Mouse (Mus musculus) hindlimb bud, embryonic 11.5 days (tissue): ENCODE data around the gene Bmp7.
A peak's percentile ranks its signal among the peaks of the same experiment; 100 is the strongest.

Experiments used
- DNase-seq: peaks from one replicate; pipeline ENCODE4 v3.0.0-alpha.2; 2012; ENCODE audit warnings: low read depth, low spot score; ENCODE audit errors: extremely low spot score

The Bmp7 gene

GRCm38 (mm10) chr2:172857048-172857447 lies 83.1 kb downstream of the Bmp7 start:
- DNase-seq = no peak

- no peak for DNase-seq
These were observed 83.6 kb downstream of the Bmp7 start for GRCm38 (mm10) chr2:172856549-172856948.

- no peak for DNase-seq
These were observed 86.0 kb downstream of the Bmp7 start for GRCm38 (mm10) chr2:172854136-172854535.

- no peak for DNase-seq
These were observed 88.3 kb downstream of the Bmp7 start for GRCm38 (mm10) chr2:172851773-172852172.

GRCm38 (mm10) chr2:172848193-172848592 lies 91.9 kb downstream of the Bmp7 start:
- DNase-seq = no peak

GRCm38 (mm10) chr2:172846311-172846575 lies 93.9 kb downstream of the Bmp7 start:
- no peak for DNase-seq

- no peak for DNase-seq
These were observed 94.4 kb downstream of the Bmp7 start for GRCm38 (mm10) chr2:172845536-172846310.

GRCm38 (mm10) chr2:172843903-172844302 lies 96.2 kb downstream of the Bmp7 start:
- DNase-seq = no peak

- DNase-seq = no peak
These were observed 97.8 kb downstream of the Bmp7 start for GRCm38 (mm10) chr2:172842306-172842705.

- no peak for DNase-seq
These were observed 99.0 kb downstream of the Bmp7 start for GRCm38 (mm10) chr2:172840905-172841750.

GRCm38 (mm10) chr2:172839317-172839980 lies 100.7 kb downstream of the Bmp7 start:
- no peak for DNase-seq

- DNase-seq = no peak
These were observed 103.6 kb downstream of the Bmp7 start for GRCm38 (mm10) chr2:172836516-172836915.

- no peak for DNase-seq
These were observed 106.9 kb downstream of the Bmp7 start for GRCm38 (mm10) chr2:172833196-172833595.

- DNase-seq = no peak
These were observed 108.4 kb downstream of the Bmp7 start for GRCm38 (mm10) chr2:172831762-172832161.

GRCm38 (mm10) chr2:172831133-172831532 lies 109.0 kb downstream of the Bmp7 start:
- DNase-seq = peak; percentile 79

- DNase-seq = no peak
These were observed 111.9 kb downstream of the Bmp7 start for GRCm38 (mm10) chr2:172828229-172828628.

GRCm38 (mm10) chr2:172827564-172827963 lies 112.6 kb downstream of the Bmp7 start:
- no peak for DNase-seq

GRCm38 (mm10) chr2:172825785-172826145 lies 114.4 kb downstream of the Bmp7 start:
- no peak for DNase-seq

- no peak for DNase-seq
These were observed 115.0 kb downstream of the Bmp7 start for GRCm38 (mm10) chr2:172824906-172825784.

GRCm38 (mm10) chr2:172818631-172819230 lies 121.4 kb downstream of the Bmp7 start:
- DNase-seq = no peak
